Mouse (Mus musculus) cerebellum, adult 18-20 months (tissue): ENCODE data around the gene Macrod1.
A peak's percentile ranks its signal among the peaks of the same experiment; 100 is the strongest.

Experiments used
- DNase-seq, 2 experiments: peaks; one replicate each; pipeline ENCODE4 v3.0.0; 2021

Gene Macrod1

GRCm38 (mm10) chr19:7116038-7116731, 59.6 kb downstream of the Macrod1 start:
- no peak for DNase-seq

- DNase-seq: no peak
These were observed 60.5 kb downstream of the Macrod1 start for GRCm38 (mm10) chr19:7117141-7117540.

- no peak for DNase-seq
These were observed 61.2 kb downstream of the Macrod1 start for GRCm38 (mm10) chr19:7117653-7118307.

GRCm38 (mm10) chr19:7121252-7121651, 64.6 kb downstream of the Macrod1 start:
- peak; percentile 73 to 80 for DNase-seq

GRCm38 (mm10) chr19:7122277-7122676, 65.7 kb downstream of the Macrod1 start:
- peak in 1 of 2 experiments; percentile 38 for DNase-seq

GRCm38 (mm10) chr19:7122698-7123306, 66.2 kb downstream of the Macrod1 start:
- no peak for DNase-seq

- DNase-seq: no peak
These were observed 69.0 kb downstream of the Macrod1 start for GRCm38 (mm10) chr19:7125526-7126156.

- no peak for DNase-seq
These were observed 69.6 kb downstream of the Macrod1 start for GRCm38 (mm10) chr19:7126209-7126608.

GRCm38 (mm10) chr19:7126933-7127332, 70.3 kb downstream of the Macrod1 start:
- no peak for DNase-seq

- DNase-seq: peak; percentile 72 to 81
These were observed 72.2 kb downstream of the Macrod1 start for GRCm38 (mm10) chr19:7128551-7129475.

GRCm38 (mm10) chr19:7130317-7130716, 73.7 kb downstream of the Macrod1 start:
- DNase-seq: no peak

GRCm38 (mm10) chr19:7133436-7133835, 76.8 kb downstream of the Macrod1 start:
- DNase-seq: no peak

- DNase-seq: peak in 1 of 2 experiments; percentile 36
These were observed 78.1 kb downstream of the Macrod1 start for GRCm38 (mm10) chr19:7134631-7135091.

GRCm38 (mm10) chr19:7135525-7135924, 78.9 kb downstream of the Macrod1 start:
- peak; percentile 51 for DNase-seq

GRCm38 (mm10) chr19:7136016-7136415, 79.4 kb downstream of the Macrod1 start:
- DNase-seq: peak; percentile 78 to 87

GRCm38 (mm10) chr19:7136714-7137498, 80.3 kb downstream of the Macrod1 start:
- no peak for DNase-seq

GRCm38 (mm10) chr19:7138327-7138726, 81.7 kb downstream of the Macrod1 start:
- no peak for DNase-seq

- no peak for DNase-seq
These were observed 82.7 kb downstream of the Macrod1 start for GRCm38 (mm10) chr19:7139321-7139720.

- no peak for DNase-seq
These were observed 83.8 kb downstream of the Macrod1 start for GRCm38 (mm10) chr19:7140373-7140772.

GRCm38 (mm10) chr19:7140856-7141421, 84.3 kb downstream of the Macrod1 start:
- no peak for DNase-seq
